Mouse (Mus musculus) cerebellum, adult 11-12 months (tissue): ENCODE measurements around the gene Sigirr.

Source experiments
- DNase-seq: peaks from one replicate; pipeline ENCODE4 v3.0.0; 2022

Gene Sigirr

DNA sequence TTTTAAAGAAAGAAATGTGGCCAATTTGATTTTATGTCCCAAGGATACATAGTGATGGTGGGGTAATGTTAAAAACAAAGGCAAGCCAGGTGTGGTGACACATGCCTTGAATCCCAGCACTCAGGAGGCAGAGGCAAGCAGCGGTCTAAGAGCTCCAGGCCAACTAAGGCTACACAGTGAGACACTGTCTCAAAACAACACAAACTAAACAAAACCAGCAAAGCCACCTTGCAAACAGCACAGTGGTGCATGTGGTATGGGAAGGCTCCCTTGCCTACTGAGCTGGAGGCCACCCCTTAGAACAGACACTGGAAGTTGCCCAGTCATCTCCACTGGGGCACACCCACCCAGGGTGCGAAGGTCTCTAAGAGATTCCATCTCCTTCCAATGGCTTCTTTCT lies 40.4 kb downstream of the Sigirr start:
- DNase-seq: no peak

DNA sequence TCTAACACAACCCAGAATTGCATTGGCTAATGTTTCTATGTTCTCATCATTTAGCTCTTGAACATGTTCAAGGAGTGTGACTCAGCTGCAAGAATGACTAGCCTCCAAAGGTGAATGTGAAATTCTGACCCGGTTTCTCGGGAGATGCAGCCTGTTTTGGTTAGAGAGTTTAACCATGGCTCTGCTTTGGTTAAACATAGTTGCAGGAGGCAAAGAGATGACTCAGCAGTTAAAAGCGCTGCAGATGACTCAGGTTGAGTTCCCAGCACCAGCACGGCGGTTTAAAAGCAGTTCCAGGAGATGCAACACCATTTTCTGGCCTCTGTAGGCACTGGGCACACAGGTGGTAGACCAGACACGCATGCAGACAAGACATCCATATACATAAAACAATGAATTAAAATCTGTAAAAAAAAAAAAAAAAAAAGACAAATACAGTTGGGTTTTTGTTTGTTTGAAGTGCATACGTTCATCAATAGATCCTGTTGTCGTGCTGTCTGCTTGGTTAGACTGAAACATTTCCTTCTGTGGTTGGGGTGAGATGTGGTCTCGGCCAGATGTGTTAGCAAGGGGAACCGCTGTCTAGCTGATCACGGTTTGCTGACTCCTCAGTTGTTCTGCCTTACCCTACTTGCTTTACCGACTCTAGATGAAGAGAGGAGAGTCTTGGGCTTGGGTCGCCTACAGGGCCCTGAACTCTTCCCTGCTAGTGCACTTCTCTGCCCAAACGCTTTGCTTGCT lies 41.6 kb downstream of the Sigirr start:
- DNase-seq: no peak

DNA sequence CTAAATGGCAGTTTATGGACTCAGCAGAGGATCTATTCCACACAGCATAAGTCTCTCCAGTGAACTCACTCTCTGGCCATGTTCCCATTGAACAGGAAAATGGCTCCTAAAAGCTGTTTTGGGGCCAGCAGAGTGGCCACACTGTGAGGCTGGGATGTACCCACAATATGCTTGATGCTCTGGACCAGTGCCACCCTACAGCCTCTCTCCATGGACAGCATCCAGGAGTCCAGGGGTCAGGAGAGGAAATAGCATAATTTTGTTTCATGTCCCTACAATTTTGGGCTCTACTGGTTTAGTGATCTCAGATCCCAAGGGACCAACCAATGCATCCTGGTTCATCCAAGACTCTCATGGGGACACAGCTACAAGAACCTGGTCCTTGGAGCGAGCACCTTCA lies 42.8 kb downstream of the Sigirr start:
- no peak for DNase-seq

DNA sequence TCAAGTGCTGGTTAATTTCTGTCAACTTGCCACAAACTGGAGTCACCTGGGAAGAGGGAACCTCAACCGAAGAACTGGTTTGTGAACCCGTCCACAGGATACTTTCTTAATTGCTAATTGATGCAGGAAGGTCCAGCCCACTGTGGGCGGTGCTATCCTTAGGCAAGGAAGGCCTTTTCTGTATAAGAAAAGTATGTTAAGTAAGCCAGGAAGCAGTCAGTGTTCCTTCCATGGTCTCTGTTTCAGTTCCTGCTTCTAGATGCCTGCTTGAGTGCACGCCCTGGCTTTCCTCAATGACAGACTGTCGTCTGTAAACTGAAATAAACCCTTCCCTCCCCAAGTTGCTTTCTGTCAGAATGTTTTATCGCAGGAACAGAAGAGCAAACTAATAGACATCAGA lies 43.4 kb downstream of the Sigirr start:
- DNase-seq: no peak

DNA sequence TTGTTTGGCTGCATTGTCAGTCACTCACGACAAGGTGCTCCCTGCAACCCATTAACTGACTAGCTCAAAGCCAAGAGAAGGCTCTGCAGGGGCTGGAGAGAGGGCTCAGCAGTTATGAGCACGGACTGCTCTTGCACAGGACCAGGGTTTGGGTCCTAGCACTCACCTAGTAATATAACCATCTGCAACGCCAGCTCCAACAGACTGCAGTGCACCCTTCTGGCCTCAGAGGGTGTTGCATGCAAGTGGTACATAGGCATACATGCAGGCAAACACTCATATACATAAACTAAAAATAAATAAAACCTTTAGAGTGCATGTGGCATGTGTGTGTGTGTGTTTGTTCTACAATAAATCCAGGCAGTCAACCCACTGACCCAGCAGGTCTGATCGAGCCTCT lies 44.6 kb downstream of the Sigirr start:
- no peak for DNase-seq

DNA sequence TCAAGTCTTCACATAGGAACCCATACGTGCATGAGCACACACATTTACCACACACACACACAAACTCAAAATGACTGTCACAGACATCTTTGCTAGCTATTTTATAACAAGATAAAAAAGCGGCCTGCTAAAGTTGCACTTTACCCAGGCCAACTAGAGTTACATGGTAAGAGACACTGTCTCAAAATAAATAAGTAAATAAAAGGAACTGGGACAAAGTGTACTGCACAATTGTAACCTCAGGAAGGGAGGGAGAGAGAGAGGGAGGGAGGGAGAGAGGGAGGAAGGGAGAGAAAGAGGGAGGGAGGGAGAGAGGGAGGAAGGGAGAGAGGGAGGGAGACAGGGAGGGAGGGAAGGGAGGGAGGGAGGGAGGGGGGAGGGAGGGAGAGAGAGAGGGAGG lies 48.0 kb downstream of the Sigirr start:
- no peak for DNase-seq

DNA sequence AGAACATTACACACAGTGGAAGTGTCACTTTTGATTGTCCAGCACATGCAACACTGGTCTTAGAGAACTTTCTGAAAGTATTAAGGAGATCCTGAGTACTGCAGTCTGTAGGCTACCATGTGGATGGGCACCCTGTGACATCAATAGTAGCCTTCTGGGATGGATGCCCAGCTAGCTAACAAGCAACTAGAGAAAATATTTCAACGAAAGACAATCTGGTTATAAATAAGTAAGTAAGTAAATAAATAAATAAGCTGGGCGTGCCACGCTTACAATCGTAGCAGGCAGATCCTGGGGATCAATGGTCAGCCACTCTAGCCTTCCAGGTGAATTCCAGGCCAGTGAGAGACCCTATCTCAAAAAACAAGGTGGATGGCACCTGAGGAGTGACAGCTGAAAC lies 48.4 kb downstream of the Sigirr start:
- no peak for DNase-seq

DNA sequence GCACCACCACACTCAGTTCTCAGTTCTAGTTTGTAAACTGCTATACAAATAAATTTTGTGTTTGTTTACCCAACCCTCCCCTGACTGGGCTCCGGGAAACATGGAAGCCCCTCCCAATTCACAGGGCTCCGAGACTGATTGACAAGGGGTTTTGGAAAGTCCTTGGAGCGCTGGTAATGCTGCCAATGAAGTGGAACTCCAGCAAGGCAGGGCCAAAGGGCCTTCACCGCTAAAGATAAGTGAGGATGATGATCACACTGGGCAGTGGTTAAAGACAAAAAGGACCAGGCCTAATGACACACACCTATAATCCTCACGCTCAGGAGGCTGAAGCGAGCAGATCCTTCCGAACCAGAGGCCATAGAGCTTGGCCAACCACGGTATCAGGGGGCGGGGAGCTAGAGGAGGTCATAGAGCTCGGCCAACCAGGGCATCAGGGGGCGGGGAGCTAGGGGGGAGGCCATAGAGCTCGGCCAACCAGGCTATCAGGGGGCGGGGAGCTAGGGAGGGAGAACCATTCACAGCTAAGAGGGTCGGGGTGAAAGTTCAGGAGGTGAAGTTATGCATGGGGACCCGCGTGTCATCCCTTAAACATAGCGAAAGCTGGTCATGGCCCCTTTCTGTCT lies 49.2 kb downstream of the Sigirr start:
- no peak for DNase-seq

DNA sequence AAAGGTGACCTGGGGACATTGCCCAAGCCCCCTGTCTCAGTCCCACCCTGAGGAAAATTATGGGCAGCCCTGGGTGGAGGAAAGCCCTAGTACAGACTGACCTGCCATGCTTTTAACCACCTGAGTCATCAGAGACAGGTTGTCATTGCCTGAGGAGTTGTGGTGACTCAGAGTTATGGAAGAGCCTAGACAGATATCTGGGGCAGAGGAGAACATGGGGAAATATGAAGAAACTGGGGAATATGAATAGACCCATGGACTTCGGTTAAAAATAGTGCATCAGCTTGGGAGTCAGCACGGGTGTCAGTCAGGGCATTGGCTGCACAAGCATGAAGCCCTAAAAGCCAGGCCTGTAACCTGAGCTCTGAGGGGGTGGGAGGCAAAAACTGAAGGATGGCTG lies 51.0 kb downstream of the Sigirr start:
- DNase-seq: no peak

DNA sequence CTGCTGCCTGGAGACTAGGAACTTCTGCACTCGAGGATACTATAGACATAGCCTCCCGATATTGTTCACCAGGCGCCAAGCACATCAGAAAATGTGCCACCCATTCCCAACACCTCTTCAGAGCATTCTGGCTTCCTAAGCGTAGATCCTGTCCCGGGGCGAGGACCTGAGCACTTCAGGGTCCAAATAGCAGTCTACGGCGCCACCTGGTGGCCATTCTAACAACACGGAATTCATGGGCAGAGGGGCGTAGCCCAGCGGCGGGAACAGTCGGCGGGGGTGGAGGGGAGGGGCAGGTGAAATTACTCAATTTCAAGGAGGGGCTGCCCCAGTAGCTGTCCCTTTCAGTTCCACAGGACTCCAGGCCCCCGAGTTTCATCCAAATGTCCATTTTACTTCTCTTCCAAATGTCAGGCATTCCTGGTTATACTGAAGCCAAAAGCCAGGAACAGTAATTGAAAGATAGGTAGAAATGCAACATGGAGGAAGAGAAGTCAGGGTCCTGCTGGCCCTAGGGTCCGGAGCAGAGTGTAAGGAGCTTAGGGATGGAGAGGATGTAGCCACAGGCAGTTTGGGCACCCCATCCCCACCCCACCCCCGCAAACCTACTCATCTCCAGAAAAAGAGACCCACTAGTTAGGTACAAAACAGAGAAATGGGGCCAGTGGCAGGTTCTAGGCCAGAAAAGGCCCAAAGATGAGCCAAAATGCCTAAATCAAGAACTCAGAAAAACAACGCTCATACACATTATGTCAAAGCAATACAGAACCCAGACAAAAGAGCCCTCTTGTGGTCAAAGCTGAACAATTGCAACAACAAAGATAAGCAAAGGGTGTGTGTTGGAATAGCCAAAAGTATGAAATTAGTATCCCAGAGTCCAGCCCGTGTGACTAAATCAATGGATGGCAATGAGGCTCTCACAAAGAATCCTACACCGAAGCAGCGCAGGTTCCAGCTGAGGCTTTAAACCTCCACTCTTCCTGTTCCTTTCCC lies 51.9 kb downstream of the Sigirr start:
- DNase-seq: peak; percentile 84

DNA sequence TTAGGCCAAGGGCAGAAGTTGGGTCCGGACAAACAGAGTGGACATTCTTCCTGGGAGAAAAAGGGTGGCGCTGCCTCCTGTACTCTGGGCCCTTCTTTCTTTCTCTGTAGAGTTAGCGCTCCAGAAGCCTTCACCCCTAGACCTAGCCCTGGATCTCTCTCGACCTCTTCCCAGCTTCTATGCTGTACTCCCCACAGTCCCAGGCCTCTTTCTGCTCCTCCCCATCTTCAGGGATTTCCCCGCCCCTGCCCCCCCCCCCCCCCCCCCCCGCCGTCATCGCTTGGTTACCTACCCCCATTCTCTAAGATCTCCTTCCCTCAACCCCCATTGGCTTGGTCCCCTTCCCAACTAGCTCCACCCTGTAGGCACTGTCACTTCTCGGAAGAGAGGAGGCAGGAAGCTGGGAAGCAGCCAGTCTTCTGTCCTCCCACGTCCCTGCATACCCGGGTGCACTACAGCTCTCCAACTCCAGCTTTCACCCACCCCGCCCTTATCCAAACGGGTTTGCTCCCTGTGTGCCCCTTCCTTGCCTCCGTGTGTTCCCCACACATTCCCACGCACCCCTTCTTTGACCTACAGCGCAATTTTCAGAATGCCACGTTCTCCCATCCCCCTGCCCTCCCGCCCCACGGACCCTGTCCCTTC lies 52.7 kb downstream of the Sigirr start:
- DNase-seq: peak; percentile 73

DNA sequence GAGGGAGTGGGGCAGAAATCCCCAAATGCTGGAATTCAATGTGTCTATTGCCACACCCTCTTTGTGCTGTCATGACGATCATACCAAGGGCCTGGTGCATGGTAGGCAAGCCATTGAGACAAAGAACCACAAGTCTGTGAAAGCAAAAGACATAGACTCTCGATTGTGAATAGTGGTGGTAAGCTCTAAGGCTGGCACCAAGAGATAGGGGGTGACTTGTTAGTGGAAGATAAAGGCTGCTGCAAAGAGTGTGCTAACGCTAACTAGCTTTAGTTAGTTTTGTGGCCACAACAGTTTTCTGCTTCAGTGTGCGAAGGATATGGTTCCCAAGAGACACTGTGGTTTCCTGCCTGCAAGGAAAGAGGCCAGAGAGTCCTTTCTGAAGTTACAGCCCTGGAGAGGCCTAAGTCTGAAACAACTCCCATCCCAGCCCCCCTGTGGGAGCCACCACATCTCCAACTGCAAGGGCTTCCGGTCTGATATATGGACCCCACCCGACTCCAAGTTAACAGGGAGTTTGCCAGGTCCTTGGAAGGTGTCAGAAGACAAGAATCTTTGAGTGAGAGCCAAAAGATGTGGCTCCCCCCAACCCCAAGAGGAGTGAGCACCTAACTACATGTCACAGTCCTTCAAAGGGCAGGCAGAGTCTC lies 53.3 kb downstream of the Sigirr start:
- no peak for DNase-seq

DNA sequence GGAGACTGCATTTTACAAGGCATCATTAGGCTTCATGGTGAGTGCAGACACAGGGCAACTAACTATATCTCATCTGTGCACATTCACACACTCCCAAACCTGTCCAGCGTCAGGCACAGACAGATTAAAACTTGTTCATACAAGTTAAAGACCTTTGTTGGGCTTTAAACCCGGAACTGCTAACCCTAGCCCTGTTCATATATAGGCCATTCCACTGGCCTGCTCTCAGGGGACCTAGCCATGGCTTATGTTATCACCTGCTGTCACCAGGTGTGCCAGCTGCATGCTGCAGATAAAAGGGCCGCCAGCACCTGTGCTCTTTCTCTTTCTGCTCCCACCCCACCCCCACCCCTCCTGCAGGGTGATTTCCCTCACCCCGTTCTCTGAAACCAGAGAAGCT lies 57.8 kb downstream of the Sigirr start:
- no peak for DNase-seq

DNA sequence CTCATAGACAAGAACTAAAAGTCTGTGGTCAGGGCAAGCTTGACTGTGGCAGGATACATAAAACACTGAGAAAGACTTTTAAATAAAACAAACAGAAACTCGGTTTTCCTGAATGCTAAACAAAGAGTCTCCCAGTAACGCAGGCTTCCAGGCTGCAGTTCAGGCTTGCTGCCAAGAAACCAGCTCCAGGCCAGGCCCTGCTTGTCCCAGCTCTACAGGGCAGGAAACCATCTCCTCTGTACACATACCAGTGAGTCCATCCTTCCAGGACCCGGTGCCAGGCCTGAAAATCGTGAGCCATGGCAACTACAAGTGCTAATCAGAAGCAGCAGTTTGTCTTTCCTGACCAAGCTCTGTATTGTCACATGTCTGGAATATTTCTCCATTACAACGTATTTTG lies 58.7 kb downstream of the Sigirr start:
- peak; percentile 56 for DNase-seq
